Mouse (Mus musculus) hindbrain, embryonic 10.5 days (tissue): Measurements from ENCODE around the gene Slc22a7. TPM values are rescaled to one million over a fixed set of nuclear protein-coding genes. Genes with fewer than 3 reads are reported as not detected.

Experiments
- DNase-seq: peaks from one replicate; pipeline ENCODE4 v3.0.0-alpha.2; 2017; ENCODE audit warnings: low spot score
- H3K27ac ChIP-seq: fragments of 300-500 bp; sonication (generic); 2 replicates; pipeline ENCODE4 v1.5.1; 2016; ENCODE audit warnings: mild to moderate bottlenecking, moderate library complexity
- H3K27me3 ChIP-seq: fragments of 300-500 bp; sonication (generic); 2 replicates; pipeline ENCODE4 v1.6.1; 2016; ENCODE audit warnings: mild to moderate bottlenecking; ENCODE audit not compliant: poor library complexity, insufficient read depth, severe bottlenecking
- H3K36me3 ChIP-seq: fragments of 300-500 bp; sonication (generic); 2 replicates; pipeline ENCODE4 v1.6.1; 2016; ENCODE audit warnings: mild to moderate bottlenecking, moderate library complexity
- H3K4me1 ChIP-seq: fragments of 300-500 bp; sonication (generic); replicated peaks from 2 replicates; pipeline ENCODE4 v1.6.1; 2016; ENCODE audit warnings: mild to moderate bottlenecking
- H3K4me3 ChIP-seq: fragments of 300-500 bp; sonication (generic); 2 replicates; pipeline ENCODE4 v1.5.1; 2016; ENCODE audit warnings: mild to moderate bottlenecking, moderate library complexity
- H3K9me3 ChIP-seq: fragments of 300-500 bp; sonication (generic); 2 replicates; pipeline ENCODE4 v1.6.1; 2016; ENCODE audit warnings: mild to moderate bottlenecking, moderate library complexity
- WGBS: fragments of 180-500 bp; shearing (Covaris S2); methylation state at CpG from one replicate; pipeline ENCODE4 v1.1.7; 2016; 5-methylcytosine and 5-hydroxymethylcytosine counted together
- polyA plus RNA-seq: library from polyadenylated mRNA; unstranded; fragments of >200 nt; fragmentation: Nextera tagmentation; extraction: Ambion mirVana; gene quantifications from 2 replicates; pipeline ENCODE4 v1.2.1, GENCODE M21; 2016

The Slc22a7 gene
- not detected in 2 replicates for polyA plus RNA-seq

DNA sequence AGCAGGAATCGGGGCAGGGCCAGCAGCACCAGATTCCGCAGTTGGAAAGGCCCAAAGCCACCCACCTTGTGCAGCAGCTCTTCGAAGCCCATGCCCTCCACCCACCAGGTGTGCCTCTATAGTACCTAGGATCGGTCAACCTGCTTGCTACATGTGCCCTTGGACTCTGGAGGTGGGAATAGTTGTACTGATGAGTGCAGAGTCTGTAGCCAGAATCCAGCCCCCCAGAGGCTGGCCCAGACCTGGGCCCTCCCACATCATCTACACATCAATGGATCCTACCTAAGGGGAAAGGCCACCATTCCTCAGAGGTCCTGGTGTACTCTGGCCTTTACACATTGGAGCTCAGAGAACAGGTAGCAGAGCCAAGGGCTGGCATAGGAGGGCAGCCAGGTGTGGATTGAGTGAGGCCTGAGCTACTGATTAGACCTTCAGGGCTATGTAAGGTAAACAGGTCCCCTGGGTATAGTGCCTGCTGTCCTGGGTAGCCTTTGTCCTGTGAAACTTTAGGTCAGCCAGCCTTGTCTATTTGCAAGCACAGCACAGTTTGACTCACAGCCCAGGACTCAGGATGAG lies at the start of gene Slc22a7:
Gene Slc22a7, minus strand, starts transcription at position 160 of the 576 bp plus-strand sequence.
- no peak within 1 kb of the TSS for H3K4me3 ChIP-seq
- no peak within 1 kb of the TSS for H3K27ac ChIP-seq
- no peaks in the 10 kb centered on the region for H3K36me3 ChIP-seq
- no peak for DNase-seq
- 83% methylated on average over 4 of the region's 4 CpGs for WGBS
- peaks cover 33% of the 10 kb centered on the region for H3K4me1 ChIP-seq
- peaks cover 63% of the 10 kb centered on the region for H3K27me3 ChIP-seq
- H3K9me3 ChIP-seq, result no peaks in the 10 kb centered on the region

DNA sequence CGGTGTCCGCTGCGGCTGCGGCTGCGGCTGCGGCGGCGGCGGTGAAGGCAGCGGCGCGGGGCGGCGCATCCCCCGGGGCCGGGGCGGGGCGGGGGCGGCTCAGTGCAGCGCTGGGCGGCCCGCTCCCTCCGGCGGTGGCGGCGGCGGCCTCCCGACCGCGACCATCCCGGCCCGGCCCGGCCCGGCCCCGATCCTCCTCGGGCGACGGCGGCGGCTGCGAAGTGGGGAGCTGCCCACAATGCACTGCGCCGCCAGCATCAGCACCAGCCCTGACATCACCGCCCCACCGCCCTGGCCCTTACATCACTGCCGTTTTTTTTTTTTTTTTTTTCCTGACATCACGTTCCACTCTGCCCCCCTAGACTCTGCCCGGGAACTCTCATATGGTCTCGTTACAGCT lies 49.2 kb upstream of the Slc22a7 start, which contains the start of gene Ttbk1:
Gene Ttbk1, minus strand, starts transcription at position 245 of the 400 bp plus-strand sequence.
- H3K27ac ChIP-seq, result peak within 1 kb of the TSS; percentile 86
- peaks cover 41% of the 10 kb centered on the region for H3K4me1 ChIP-seq
- peaks cover 82% of the 10 kb centered on the region for H3K27me3 ChIP-seq
- under 1% methylated on average over 49 of the region's 49 CpGs for WGBS
- H3K36me3 ChIP-seq, result no peaks in the 10 kb centered on the region
- peak; percentile 37 for DNase-seq
- H3K9me3 ChIP-seq, result no peaks in the 10 kb centered on the region
- peak within 1 kb of the TSS; percentile 73 for H3K4me3 ChIP-seq

DNA sequence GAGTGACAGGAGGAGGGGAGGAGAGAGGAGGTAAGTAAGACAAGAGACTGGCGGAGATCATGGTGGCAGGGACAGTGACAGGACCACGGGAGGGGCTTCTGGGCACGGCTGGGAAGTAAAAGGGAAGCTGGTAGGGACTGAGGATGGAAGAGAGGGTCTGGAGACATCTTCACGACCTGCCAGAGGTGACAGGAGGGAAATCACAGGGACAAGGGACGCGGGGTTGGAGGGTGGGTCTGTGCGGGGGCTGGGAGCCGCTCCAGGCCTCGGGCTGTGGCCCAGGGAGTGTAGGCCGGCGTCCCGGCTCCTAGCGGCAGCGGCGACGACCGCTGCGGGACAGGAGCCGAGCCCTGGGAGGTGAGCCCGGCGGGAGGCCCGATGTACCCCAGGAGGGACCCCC lies 48.7 kb upstream of the Slc22a7 start:
- peak overlapping the region; percentile 86 for H3K27ac ChIP-seq
- no peaks in the 10 kb centered on the region for H3K9me3 ChIP-seq
- H3K36me3 ChIP-seq, result no peaks in the 10 kb centered on the region
- H3K27me3 ChIP-seq, result peaks cover 80% of the 10 kb centered on the region
- peaks cover 41% of the 10 kb centered on the region for H3K4me1 ChIP-seq
- H3K4me3 ChIP-seq, result peak overlapping the region; percentile 73
- peak; percentile 25 for DNase-seq
- under 1% methylated on average over 22 of the region's 22 CpGs for WGBS

DNA sequence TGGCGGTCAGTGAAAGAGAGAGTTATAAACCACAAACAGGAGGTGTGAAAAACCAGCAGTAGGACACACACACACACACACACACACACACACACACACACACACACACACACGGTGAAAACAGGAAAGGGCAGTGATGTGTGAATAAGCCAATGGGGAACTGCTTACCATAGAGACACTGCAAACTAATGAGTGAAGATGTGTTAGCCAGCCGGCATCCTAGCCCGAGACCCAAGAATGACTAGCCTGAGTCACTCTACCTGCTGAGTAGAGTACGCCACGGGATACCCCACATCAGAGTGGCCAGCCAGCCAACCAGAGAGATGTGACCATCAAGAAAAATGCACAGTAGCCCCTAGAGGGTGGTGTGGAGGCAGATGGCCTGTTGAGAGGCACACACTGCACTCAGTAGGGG lies 46.2 kb upstream of the Slc22a7 start:
- H3K27ac ChIP-seq, result peak overlapping the region; percentile 80; the same call in 1 of the 2 replicates
- 8% methylated on average over 6 of the region's 6 CpGs for WGBS
- no peaks in the 10 kb centered on the region for H3K9me3 ChIP-seq
- peak; percentile 23 for DNase-seq
- peaks cover 41% of the 10 kb centered on the region for H3K4me1 ChIP-seq
- H3K27me3 ChIP-seq, result peaks cover 82% of the 10 kb centered on the region
- H3K36me3 ChIP-seq, result peaks cover 10% of the 10 kb centered on the region; the same call in 1 of the 2 replicates
- H3K4me3 ChIP-seq, result peak overlapping the region; percentile 56

DNA sequence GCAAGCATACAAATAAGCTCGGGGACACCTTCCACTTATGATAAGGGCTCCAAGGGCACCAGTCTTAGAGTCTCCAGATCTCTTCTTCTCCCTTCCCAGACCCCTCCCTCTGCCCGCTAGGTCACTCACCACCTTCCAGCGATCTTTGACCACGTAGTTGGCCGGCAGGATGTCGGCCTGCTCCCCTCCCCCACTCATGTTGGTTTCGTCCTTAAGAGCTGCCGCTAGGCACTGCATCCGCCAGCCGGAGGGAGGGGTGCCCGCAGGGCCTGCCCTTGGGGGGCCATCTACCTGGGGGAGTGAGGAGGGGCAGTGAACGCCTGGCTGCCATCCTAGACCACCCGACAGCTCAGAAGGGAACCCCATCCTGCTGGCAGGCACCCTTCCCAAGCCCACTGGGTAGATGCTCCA lies 45.8 kb upstream of the Slc22a7 start:
- peaks cover 14% of the 10 kb centered on the region for H3K36me3 ChIP-seq
- H3K4me1 ChIP-seq, result peaks cover 41% of the 10 kb centered on the region
- peak overlapping the region; percentile 80 for H3K27ac ChIP-seq
- no peaks in the 10 kb centered on the region for H3K9me3 ChIP-seq
- DNase-seq, result peak; percentile 38
- WGBS, result 2% methylated on average over 13 of the region's 13 CpGs
- peaks cover 77% of the 10 kb centered on the region for H3K27me3 ChIP-seq
- peak overlapping the region; percentile 56 for H3K4me3 ChIP-seq

DNA sequence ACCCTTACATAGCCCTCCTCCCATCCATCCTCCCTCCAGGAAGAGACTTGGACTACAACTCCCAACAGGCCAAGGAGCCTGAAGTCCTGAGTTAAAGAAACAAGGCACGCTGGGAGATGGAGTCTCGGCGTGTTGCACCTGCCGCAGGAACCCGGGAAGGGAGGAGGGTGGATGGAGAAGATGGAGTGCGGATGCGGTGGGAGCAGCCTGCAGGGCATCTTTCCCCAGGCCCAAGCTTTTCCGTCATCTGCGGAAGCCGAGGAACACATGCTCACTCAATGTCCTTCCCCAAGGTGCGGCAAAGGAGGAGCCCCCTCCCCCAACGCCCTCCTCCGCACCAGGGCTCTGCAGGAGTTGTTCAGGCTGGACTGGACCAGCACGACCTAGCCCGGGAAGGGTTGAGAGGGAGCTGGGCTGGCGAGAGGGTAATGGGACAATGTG lies 45.3 kb upstream of the Slc22a7 start:
- 2% methylated on average over 16 of the region's 16 CpGs for WGBS
- peak overlapping the region; percentile 56 for H3K4me3 ChIP-seq
- peak overlapping the region; percentile 80 for H3K27ac ChIP-seq
- H3K4me1 ChIP-seq, result peaks cover 41% of the 10 kb centered on the region
- peaks cover 18% of the 10 kb centered on the region for H3K36me3 ChIP-seq
- no peaks in the 10 kb centered on the region for H3K9me3 ChIP-seq
- peak; percentile 60 for DNase-seq
- peaks cover 73% of the 10 kb centered on the region for H3K27me3 ChIP-seq

DNA sequence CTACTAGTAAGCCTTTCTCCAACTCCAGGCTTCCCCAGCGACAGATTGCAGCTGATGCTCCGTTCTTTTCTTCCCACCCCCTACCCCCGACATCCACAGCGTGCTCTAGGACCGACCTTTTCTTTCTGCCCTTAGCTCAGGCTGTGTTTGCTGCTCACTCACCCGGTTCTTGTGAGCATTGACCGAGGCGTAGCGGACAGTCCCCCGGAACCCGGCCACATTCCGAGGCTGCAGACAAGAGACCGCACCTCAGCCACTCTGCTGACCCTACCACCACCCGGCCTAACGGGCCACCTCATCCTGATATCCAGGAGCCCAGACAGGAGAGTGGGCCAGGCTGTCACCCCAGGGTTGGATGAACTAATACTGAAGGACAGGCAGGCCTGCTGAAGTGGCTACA lies 39.0 kb upstream of the Slc22a7 start:
- 73% methylated on average over 15 of the region's 15 CpGs for WGBS
- H3K9me3 ChIP-seq, result no peaks in the 10 kb centered on the region
- DNase-seq, result no peak
- H3K27ac ChIP-seq, result 0 out of 2 replicates have a peak overlapping the region, but pooled peaks have one; percentile 5
- H3K4me3 ChIP-seq, result no peak overlapping the region
- H3K27me3 ChIP-seq, result peaks cover 12% of the 10 kb centered on the region
- H3K4me1 ChIP-seq, result peaks cover 10% of the 10 kb centered on the region
- H3K36me3 ChIP-seq, result peaks cover 70% of the 10 kb centered on the region

DNA sequence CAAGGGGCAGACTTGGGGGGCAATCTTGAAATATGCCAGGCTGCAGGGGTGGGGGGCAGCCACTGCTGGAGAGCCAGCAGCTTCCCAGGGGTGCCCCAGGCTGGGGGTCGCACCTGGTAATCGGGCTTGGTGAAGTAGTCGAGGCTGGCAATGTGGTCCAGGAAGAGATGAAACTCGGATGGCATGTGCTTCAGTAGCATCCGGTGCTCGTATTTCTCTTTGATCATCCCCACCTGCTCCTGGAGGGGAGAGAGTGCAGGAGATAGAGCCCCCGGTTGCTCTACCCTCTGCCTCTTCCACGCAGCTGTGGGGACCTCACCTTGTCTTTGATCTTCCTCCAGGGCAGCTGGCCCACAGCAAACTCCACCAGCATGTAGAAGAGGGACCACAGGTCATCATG lies 38.3 kb upstream of the Slc22a7 start:
- 83% methylated on average over 8 of the region's 8 CpGs for WGBS
- H3K9me3 ChIP-seq, result no peaks in the 10 kb centered on the region
- H3K4me1 ChIP-seq, result peaks cover 10% of the 10 kb centered on the region
- no peak overlapping the region for H3K4me3 ChIP-seq
- peaks cover 12% of the 10 kb centered on the region; the same call in 1 of the 2 replicates for H3K27me3 ChIP-seq
- DNase-seq, result no peak
- H3K36me3 ChIP-seq, result peaks cover 70% of the 10 kb centered on the region
- H3K27ac ChIP-seq, result no peak overlapping the region

DNA sequence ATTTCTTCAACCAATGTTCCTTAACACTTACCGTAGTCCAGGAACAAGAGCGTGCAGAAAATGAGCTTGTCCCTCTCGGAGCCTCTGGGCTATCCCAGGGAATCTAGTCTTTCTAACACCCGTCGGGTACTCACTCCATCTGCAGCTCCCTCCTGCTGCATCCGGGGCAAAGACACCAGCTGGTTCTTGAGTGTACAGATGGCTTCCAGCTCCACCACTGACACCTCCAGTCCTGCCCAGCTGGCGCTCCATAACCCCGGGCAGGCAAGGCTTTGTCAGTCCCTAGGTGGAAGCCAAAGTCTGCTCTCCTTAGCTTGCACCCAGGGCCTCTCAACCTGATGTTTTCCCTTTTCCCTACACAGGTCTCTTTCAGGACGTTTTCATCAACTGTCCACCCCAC lies 29.6 kb upstream of the Slc22a7 start:
- WGBS, result 62% methylated on average over 9 of the region's 9 CpGs
- H3K27ac ChIP-seq, result 0 out of 2 replicates have a peak overlapping the region, but pooled peaks have one; percentile 36
- no peak overlapping the region for H3K4me3 ChIP-seq
- H3K4me1 ChIP-seq, result peaks cover 23% of the 10 kb centered on the region
- peaks cover 49% of the 10 kb centered on the region for H3K36me3 ChIP-seq
- peaks cover 4% of the 10 kb centered on the region; the same call in 1 of the 2 replicates for H3K27me3 ChIP-seq
- no peaks in the 10 kb centered on the region for H3K9me3 ChIP-seq
- no peak for DNase-seq

DNA sequence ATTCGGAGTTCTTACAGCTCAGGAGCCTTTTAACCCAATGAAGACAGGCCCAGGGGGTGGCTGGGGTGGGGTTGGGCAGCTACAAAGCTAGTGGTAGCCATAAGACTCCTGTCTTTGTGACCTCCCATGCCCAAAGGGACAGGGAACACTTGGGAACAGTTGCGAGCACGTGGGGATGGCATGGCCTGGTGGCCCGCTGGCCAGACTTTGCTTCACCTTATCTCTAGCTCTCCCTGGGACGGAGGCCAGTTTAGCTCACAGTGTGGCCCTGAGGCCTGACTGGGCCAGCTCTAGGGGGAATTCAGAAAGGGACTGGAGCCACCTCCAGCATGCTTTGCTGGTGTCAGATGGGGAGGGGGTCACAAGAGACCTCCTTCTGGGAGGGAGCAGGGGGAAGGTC lies 24.0 kb upstream of the Slc22a7 start:
- Histone ChIP-seq H3K4me1 (peaks cover 28% of the 10 kb centered on the region), H3K27ac (no peak overlapping the region), H3K36me3 (peaks cover 13% of the 10 kb centered on the region), H3K27me3 (peaks cover 58% of the 10 kb centered on the region), H3K4me3 (no peak overlapping the region), H3K9me3 (no peaks in the 10 kb centered on the region)
- no peak for DNase-seq
- WGBS, result 85% methylated on average over 5 of the region's 5 CpGs

DNA sequence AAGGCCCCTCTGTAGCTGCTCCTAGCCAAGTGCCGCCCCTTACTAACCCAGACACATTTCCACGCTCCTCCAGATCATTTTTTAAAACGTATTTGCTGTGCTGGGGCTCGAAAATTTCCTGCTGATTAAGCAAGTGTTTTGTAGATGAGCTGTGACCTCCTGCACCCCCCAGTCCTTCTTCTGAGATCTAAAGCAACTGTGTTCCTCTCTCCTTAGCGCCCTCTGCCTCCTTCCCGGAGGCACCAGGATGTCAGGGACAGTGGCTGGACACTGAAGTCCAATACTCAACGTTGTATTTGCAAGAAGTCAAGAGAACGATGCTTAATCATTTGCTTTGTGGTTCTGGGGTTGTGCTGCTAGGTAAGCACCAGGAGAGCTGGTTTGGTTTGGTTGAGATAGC lies 23.1 kb upstream of the Slc22a7 start:
- DNase-seq, result no peak
- Histone ChIP-seq H3K27me3 (peaks cover 67% of the 10 kb centered on the region), H3K4me1 (peaks cover 26% of the 10 kb centered on the region), H3K4me3 (peak overlapping the region; percentile 46), H3K36me3 (peaks cover 4% of the 10 kb centered on the region; the same call in 1 of the 2 replicates), H3K27ac (no peak overlapping the region), H3K9me3 (no peaks in the 10 kb centered on the region)
- 14% methylated on average over 8 of the region's 8 CpGs for WGBS

DNA sequence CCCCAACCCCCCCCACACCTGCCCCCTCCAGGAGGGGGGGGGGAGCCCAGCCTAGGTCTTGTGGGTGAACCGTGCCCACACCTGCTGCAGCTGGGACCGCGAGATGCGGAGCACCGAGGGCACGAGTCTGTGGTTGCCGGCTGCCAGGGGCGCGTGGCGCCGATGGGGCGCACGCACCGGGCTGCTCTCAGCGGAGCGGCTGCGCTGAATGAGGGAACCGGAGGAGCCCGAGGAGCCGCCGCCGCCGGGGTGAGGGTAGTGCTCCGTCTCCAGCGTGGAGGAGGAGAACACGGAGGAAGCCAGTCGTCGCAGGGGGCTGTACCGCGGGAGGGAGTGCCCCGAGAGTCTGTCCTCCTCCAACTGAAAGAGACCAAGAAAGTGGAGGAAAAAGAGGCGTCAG lies 22.4 kb upstream of the Slc22a7 start:
- peak overlapping the region; percentile 50; the same call in 1 of the 2 replicates for H3K27ac ChIP-seq
- H3K36me3 ChIP-seq, result peaks cover 4% of the 10 kb centered on the region; the same call in 1 of the 2 replicates
- no peak for DNase-seq
- no peaks in the 10 kb centered on the region for H3K9me3 ChIP-seq
- H3K4me3 ChIP-seq, result peak overlapping the region; percentile 46
- 1% methylated on average over 32 of the region's 32 CpGs for WGBS
- H3K4me1 ChIP-seq, result peaks cover 33% of the 10 kb centered on the region
- peaks cover 74% of the 10 kb centered on the region for H3K27me3 ChIP-seq

DNA sequence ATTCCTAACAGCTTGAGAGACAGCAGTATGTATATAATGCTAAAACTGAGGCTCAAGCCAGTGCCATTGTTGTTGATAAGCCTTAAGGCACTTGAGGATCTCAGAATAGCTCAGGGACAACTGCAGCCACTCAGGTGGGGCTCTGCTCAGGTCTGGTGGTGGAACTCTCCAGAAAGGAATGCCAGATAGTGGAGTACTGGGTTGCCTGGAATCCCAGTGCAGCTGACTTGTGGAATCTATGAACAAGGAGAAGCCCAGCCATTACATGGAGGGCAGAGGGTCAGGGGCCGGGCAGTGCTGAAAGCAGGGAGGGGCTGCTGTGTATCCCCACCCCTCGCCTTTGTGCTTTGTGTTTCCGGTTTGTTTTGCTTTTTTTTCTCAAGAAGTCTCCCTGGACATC lies 20.2 kb upstream of the Slc22a7 start:
- H3K4me1 ChIP-seq, result peaks cover 55% of the 10 kb centered on the region
- no peaks in the 10 kb centered on the region for H3K9me3 ChIP-seq
- no peak overlapping the region for H3K4me3 ChIP-seq
- H3K36me3 ChIP-seq, result peaks cover 4% of the 10 kb centered on the region; the same call in 1 of the 2 replicates
- H3K27ac ChIP-seq, result no peak overlapping the region
- WGBS, result 22% methylated on average over 3 of the region's 3 CpGs
- DNase-seq, result no peak
- peaks cover 96% of the 10 kb centered on the region for H3K27me3 ChIP-seq
